Mouse (Mus musculus): Measurements from ENCODE around the gene Hcn2. TPM values are rescaled to one million over a fixed set of nuclear protein-coding genes. Genes with fewer than 3 reads are reported as not detected.

Gene Hcn2
- polyA plus RNA-seq, 2 experiments: 0.18 to 0.70 TPM

- Histone ChIP-seq H3K27ac (replicated peaks; ENCODE audit: low read depth, low read length) (no peak overlapping the region), H3K4me3 (replicated peaks; ENCODE audit: low read length) (no peak overlapping the region), H3K9me3 (ENCODE audit: control insufficient read depth, low read length) (no peaks in the 10 kb centered on the region), H3K4me2 (replicated peaks; ENCODE audit: low read depth, low read length, severe bottlenecking) (no peak overlapping the region), H3K27me3 (ENCODE audit: control insufficient read depth, insufficient read depth, low read length) (no peaks in the 10 kb centered on the region), H3K4me1 (ENCODE audit: control insufficient read depth, insufficient read depth, low read length) (peaks cover 12% of the 10 kb centered on the region), H3K9ac (ENCODE audit: low read depth, low read length, severe bottlenecking) (no peak overlapping the region), H3K36me3 (ENCODE audit: control insufficient read depth, insufficient read depth, low read length) (peaks cover 48% of the 10 kb centered on the region)
- ATAC-seq (ENCODE audit: low FRiP score, low read depth) (no peak), DNase-seq (ENCODE audit: low spot score) (no peak)
- TF ChIP-seq POLR2A (IDR thresholded peaks at IDR 0.05; ENCODE audit: borderline replicate concordance, extremely low read depth, insufficient read depth, insufficient read length): no peak
- 76% methylated on average over 3 of the region's 3 CpGs for WGBS
Observed at GRCm38 (mm10) chr10:79762875-79763274, 46.4 kb downstream of the Hcn2 start.

- H3K4me2 ChIP-seq (replicated peaks; ENCODE audit: low read depth, low read length, severe bottlenecking): no peak overlapping the region
- no peaks in the 10 kb centered on the region for H3K27me3 ChIP-seq (ENCODE audit: control insufficient read depth, insufficient read depth, low read length)
- H3K4me1 ChIP-seq (ENCODE audit: control insufficient read depth, insufficient read depth, low read length): peaks cover 15% of the 10 kb centered on the region
- 77% methylated on average over 7 of the region's 7 CpGs for WGBS
- ATAC-seq (ENCODE audit: low FRiP score, low read depth): no peak
- no peak for TF ChIP-seq POLR2A (IDR thresholded peaks at IDR 0.05; ENCODE audit: borderline replicate concordance, extremely low read depth, insufficient read depth, insufficient read length)
- peaks cover 34% of the 10 kb centered on the region for H3K36me3 ChIP-seq (ENCODE audit: control insufficient read depth, insufficient read depth, low read length)
- no peak overlapping the region for H3K4me3 ChIP-seq (replicated peaks; ENCODE audit: low read length)
- H3K27ac ChIP-seq (replicated peaks; ENCODE audit: low read depth, low read length): no peak overlapping the region
- no peak overlapping the region for H3K9ac ChIP-seq (ENCODE audit: low read depth, low read length, severe bottlenecking)
- H3K9me3 ChIP-seq (ENCODE audit: control insufficient read depth, low read length): no peaks in the 10 kb centered on the region
- DNase-seq (ENCODE audit: low spot score): no peak
Observed at GRCm38 (mm10) chr10:79764234-79764633, 47.8 kb downstream of the Hcn2 start.

- peaks cover 26% of the 10 kb centered on the region for H3K36me3 ChIP-seq (ENCODE audit: control insufficient read depth, insufficient read depth, low read length)
- ATAC-seq (ENCODE audit: low FRiP score, low read depth) (no peak), DNase-seq (ENCODE audit: low spot score) (no peak)
- no peak overlapping the region for H3K27ac ChIP-seq (replicated peaks; ENCODE audit: low read depth, low read length)
- peak overlapping the region; percentile 67 for H3K4me2 ChIP-seq (replicated peaks; ENCODE audit: low read depth, low read length, severe bottlenecking)
- TF ChIP-seq POLR2A (IDR thresholded peaks at IDR 0.05; ENCODE audit: borderline replicate concordance, extremely low read depth, insufficient read depth, insufficient read length): no peak
- H3K9ac ChIP-seq (ENCODE audit: low read depth, low read length, severe bottlenecking): peak overlapping the region; percentile 95
- H3K27me3 ChIP-seq (ENCODE audit: control insufficient read depth, insufficient read depth, low read length): no peaks in the 10 kb centered on the region
- WGBS: 72% methylated on average over 2 of the region's 2 CpGs
- peaks cover 15% of the 10 kb centered on the region for H3K4me1 ChIP-seq (ENCODE audit: control insufficient read depth, insufficient read depth, low read length)
- H3K9me3 ChIP-seq (ENCODE audit: control insufficient read depth, low read length): no peaks in the 10 kb centered on the region
- H3K4me3 ChIP-seq (replicated peaks; ENCODE audit: low read length): peak overlapping the region; percentile 97
Observed at GRCm38 (mm10) chr10:79765228-79765745, 48.9 kb downstream of the Hcn2 start.

- Histone ChIP-seq H3K27ac (replicated peaks; ENCODE audit: low read depth, low read length) (peak overlapping the region; percentile 90), H3K9me3 (ENCODE audit: control insufficient read depth, low read length) (no peaks in the 10 kb centered on the region), H3K4me3 (replicated peaks; ENCODE audit: low read length) (peak overlapping the region; percentile 97), H3K36me3 (ENCODE audit: control insufficient read depth, insufficient read depth, low read length) (peaks cover 19% of the 10 kb centered on the region), H3K27me3 (ENCODE audit: control insufficient read depth, insufficient read depth, low read length) (no peaks in the 10 kb centered on the region), H3K9ac (ENCODE audit: low read depth, low read length, severe bottlenecking) (peak overlapping the region; percentile 95), H3K4me2 (replicated peaks; ENCODE audit: low read depth, low read length, severe bottlenecking) (peak overlapping the region; percentile 67), H3K4me1 (ENCODE audit: control insufficient read depth, insufficient read depth, low read length) (peaks cover 15% of the 10 kb centered on the region)
- no peak for TF ChIP-seq POLR2A (IDR thresholded peaks at IDR 0.05; ENCODE audit: borderline replicate concordance, extremely low read depth, insufficient read depth, insufficient read length)
- WGBS: 15% methylated on average over 11 of the region's 16 CpGs
- DNase-seq (ENCODE audit: low spot score) (no peak), ATAC-seq (ENCODE audit: low FRiP score, low read depth) (no peak)
Observed at GRCm38 (mm10) chr10:79766001-79766507, 49.6 kb downstream of the Hcn2 start.

- under 1% methylated on average over 59 of the region's 101 CpGs for WGBS
- H3K4me1 ChIP-seq (ENCODE audit: control insufficient read depth, insufficient read depth, low read length): peaks cover 15% of the 10 kb centered on the region
- peak within 1 kb of the TSS; percentile 95 for H3K9ac ChIP-seq (ENCODE audit: low read depth, low read length, severe bottlenecking)
- H3K4me2 ChIP-seq (replicated peaks; ENCODE audit: low read depth, low read length, severe bottlenecking): peak within 1 kb of the TSS; percentile 67
- H3K9me3 ChIP-seq (ENCODE audit: control insufficient read depth, low read length): no peaks in the 10 kb centered on the region
- no peaks in the 10 kb centered on the region for H3K27me3 ChIP-seq (ENCODE audit: control insufficient read depth, insufficient read depth, low read length)
- peak within 1 kb of the TSS; percentile 97 for H3K4me3 ChIP-seq (replicated peaks; ENCODE audit: low read length)
- ATAC-seq (ENCODE audit: low FRiP score, low read depth) (peak; percentile 91), DNase-seq (ENCODE audit: low spot score) (peak; percentile 98)
- peaks cover 12% of the 10 kb centered on the region for H3K36me3 ChIP-seq (ENCODE audit: control insufficient read depth, insufficient read depth, low read length)
- H3K27ac ChIP-seq (replicated peaks; ENCODE audit: low read depth, low read length): peak within 1 kb of the TSS; percentile 90
- TF ChIP-seq POLR2A (IDR thresholded peaks at IDR 0.05; ENCODE audit: borderline replicate concordance, extremely low read depth, insufficient read depth, insufficient read length): 0 out of 2 replicates have a peak, but pooled peaks have one; percentile 39
Observed at GRCm38 (mm10) chr10:79766508-79767325, 50.3 kb downstream of the Hcn2 start, which contains the start of gene Rnf126. Rnf126 (minus strand) TSS chr10:79766952.
